Mouse (Mus musculus) cerebellum, postnatal 36 days (tissue): ENCODE data around the gene Tmem240.

Experiments
- DNase-seq, 2 experiments: peaks; one replicate each; pipeline ENCODE4 v3.0.0; 2021 to 2022; ENCODE audit warnings: mixed read lengths in 2 of 2

The Tmem240 gene

DNA sequence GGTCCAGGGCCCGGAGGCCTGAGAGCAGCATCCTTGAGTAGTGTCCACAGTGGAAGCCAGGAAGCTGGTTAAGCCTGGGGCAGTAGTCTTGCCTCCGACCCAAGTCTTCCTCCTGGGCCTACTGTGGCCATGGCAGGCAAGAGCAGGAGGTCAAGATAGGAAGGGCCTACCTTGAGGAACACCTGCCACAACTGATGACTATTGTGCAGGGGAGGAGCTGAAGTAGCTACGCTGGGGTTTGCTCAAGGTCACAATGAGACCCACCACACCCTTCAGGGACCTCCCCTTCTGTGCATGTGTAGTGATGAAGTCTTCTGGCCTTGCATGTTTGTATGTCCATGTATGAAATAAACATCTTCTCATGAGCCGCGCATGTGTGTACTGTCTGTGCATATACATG is 1.2 kb downstream of the Tmem240 start:
- no peak for DNase-seq

DNA sequence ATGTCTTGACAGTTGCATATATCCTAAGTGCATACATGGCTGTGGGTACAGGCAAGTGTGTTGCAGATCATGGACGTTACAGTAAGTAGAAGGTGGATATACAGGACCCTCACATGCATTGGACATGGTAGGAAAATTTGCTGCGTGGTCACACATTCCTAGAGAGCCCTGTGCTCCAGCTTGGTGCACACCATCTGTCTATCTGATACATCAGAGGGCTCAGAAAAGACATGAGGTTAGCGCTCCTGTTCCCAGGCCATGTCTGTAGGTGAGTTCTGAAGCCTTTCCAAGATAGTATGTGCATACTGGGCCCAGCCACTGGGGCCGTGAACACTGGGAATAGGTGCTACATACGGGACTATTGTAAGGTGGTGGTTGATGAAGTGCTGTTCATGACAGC is 1.8 kb downstream of the Tmem240 start:
- DNase-seq = peak in 1 of 2 experiments; percentile 28

DNA sequence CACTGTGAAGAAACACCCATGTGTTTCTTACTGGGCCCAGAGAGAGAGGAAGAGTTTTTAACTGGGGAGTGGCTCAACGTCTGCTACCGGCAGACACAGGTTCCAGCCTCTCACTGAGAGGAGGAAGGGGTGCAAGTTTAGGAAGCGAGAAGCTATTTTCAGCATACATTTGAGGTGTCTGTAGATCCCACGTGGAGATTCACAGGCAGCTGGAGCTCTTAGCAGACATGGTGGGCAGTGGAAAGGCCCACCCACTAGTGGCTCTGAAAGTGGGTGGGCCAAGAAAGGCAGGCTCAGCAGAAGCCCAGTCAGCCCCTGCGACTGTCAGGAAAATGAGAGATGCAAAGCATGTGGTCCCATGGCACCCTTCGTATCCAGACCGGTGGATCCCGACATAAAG is 3.7 kb downstream of the Tmem240 start:
- DNase-seq = no peak

DNA sequence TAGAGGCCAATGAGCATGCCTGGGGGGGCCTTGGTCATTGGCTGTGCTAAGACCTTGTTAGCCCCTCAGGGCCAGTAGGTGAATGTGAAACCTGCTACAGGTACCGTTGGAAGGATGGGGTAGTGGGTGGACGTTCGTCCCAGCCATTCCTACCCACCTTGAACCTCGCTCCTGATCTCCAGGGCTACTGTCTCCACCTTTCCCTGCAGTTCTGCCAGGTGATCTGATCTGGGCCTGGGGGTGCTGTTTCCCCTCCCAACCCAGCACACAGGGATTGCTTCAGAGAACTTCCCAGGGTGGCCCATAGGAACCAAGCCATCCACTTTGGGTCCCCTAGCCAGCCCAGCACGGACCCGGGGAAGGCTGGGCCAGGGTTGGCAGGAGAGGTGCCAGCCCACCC is 4.6 kb downstream of the Tmem240 start:
- peak in 1 of 2 experiments; percentile 22 for DNase-seq

DNA sequence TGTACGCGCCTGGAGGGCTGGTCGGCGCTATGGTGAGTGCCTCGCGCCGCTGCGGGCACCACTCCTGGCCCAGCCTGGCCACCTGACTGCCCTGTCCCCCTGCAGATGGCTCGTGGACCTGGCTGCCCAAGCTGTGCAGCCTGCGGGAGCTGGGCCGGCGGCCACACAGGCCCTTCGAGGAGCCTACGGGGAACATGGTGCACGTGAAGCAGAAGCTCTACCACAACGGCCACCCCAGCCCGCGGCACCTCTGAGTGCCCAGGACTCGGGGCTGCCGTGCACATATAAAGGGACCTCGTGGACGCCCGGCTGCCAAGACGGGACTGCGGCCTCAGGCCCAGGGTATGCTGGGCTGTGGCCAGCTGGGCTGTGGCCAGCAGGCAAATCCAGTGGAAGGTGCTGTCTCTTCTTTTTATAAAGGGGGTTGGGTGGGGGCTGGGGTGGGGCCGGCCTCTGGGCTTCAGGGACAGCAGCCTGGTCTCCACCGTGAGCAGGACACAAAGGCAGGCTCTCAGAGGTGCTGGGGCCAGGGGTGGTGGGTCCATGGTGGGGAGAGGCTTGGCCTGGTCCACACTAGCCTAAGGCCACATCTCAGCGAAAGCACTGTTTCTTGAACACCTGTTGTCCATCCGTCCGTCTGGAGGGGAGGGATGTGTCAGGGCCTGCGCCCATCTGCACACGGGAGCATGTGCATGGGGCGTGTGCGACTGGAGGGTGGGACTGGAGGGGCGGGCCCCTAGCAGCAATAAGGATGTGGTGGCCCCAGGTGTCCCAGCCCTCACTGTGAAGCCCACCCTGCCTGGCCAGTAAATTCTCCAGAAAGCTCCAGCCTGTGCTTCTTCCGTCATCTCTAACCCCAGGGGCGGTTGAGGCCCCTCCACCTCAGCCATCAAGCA is 5.4 kb downstream of the Tmem240 start:
- DNase-seq = peak; percentile 74 to 79

DNA sequence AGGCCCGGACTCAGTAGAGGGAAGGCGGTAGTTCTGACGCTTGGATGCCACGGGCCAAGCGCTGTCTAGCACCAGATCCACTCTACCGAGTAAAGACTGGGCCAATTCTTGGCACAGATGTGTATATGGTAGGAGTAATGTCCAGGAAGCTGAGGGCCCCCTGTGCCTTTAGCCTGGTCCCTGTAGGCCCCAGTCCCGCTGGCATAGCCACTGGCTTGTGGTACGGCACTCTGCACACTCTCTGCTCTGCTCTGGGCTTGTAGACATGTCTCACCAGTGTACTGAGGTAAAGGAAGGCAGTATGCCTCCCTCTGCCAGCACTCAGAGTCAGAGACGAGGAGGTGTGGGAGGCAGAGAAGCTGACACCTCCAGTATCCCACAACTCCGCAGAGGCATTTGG is 6.1 kb downstream of the Tmem240 start:
- DNase-seq = peak in 1 of 2 experiments; percentile 28

DNA sequence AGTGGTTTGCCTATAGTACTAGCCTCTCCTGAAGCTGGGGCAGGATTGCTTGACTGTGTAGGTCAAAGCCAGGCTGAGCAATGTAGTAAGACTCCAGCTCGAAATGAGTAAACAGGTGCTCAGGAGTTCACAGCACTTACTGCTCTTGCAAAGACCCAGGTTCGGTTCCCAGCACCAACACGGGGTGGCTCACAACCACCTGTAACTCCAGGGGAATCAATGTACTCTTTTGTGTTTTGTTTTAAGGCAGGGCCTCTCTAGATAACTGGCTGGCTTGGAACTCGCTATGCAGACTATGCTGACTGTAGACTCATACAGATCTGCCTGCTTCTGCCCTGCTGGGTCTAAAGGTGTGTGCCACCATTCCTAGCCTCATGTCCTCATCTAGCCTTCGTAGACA is 8.1 kb downstream of the Tmem240 start:
- DNase-seq = no peak

DNA sequence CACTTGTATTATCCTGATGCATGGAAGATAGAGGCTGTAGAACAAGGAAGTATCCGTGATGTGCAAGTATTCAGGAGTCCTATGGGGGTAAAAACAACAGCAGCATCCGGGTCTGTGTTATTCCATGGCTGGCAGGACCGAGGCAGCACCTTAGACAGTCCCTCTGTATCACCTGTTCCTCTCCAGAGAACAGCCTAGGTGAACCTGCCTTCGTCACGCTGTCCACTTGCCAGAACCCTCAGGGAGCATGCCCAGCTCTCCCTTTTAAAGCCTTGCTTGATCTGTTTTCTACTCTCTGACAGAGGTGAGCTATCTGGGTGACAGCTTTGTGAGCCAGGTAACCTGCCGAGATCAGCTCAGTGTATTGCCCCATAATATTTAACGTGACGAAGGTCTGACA is 9.9 kb downstream of the Tmem240 start:
- DNase-seq = peak; percentile 55 to 60

DNA sequence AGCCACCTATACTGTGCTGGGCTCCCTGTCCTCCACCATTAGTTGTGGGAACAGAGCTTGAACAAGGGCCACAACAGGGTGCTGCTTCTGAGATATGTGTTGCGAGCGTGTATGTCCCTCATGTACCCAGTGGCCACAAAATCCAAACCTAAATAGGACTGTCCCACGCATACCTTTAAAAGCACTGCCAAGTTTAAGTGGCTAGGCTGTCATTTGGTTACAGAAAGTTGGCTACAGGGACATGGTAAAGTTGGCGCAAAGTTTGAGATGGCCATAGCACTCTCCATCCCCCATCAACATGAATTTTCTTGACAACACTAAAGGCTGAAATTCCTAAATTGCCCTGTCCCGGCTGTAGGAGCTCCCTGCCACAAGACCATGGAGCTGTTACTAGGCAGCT is 10.5 kb downstream of the Tmem240 start:
- DNase-seq = no peak

DNA sequence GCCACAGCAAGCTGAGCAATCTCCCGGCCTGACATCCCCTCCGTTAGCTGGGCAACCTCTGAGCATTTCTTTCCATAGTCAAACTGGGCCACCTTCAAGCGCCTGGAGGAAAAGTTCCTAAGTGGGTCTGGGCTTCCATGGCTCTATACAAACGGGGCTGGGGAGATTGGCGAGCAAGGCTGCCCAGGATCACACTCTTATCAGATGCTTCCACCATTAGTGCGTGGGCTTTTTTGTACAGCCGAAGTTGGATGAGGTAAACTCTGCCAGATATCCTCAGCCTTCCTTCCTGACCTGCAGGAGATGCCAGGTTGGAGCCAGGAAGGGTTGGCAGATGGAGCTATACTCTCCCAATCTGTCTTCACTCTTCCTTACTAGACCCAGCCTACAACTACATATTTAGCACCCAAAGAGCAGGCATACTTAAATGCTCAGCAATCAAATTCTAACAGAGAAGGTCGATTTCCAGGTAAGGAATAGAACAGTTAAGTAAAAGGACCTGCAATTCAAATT is 11.5 kb downstream of the Tmem240 start:
- DNase-seq = peak; percentile 74 to 77

DNA sequence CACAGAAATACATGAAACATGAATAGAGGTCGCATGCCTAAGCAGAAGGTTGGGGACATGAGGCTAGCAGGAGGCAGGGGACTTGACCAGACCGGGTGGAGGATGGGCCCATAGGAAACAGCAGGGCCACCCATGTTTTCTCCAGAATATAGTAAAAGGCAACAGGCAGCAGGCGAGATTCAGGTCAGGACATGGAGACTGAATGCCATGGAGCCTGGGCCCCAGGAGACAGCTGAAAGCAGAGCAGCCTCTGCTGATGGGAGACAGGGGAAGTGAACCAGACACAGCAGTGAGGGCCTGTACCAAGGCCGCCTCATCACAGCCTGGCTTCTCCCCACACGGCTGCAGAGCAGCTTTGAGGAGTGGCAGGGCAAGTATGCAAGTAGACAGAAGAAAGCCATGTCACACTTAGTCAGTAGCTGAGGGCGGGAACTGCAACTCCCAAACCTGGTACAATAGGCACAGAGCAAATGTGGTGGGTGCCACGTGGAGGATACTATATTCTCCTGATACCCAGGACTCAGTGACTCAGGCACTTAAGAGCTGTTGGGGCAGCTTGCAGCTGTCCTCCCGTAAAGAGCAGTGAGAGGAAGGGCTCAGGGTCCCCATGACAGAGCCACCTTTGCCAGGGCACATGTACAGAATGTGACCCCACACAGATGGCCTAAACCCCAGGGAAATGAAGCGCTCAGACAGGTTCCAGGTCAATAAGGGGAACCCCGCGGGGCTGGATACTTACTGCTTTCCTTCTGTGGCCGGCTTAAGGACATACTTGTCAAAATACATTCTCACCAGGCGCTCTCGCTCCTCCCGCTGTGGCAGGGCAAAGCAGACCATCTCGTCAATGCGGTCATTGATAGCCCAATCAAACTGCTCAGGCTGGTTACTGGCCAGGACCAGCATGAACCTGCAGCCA is 12.2 kb downstream of the Tmem240 start:
- DNase-seq = peak; percentile 53 to 63

DNA sequence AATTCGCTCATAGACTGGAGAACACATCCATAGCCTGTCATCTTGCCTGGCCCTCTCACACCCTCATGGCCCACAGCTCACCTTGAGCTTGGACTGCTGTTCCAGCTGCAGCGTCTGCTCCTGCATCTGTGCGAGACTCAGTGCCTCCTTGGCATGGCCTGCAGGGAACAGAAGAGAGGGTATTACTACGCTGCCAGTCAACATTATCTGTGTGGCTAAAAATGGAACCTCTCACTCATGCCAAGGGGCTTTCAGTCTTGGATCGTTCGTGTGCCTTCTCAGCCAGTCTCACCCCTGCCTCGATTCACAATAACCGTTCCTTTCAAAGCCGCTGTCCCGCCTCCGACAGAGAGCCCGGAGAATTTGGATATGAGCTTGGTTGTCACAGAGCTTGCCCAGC is 22.4 kb downstream of the Tmem240 start:
- DNase-seq = no peak

DNA sequence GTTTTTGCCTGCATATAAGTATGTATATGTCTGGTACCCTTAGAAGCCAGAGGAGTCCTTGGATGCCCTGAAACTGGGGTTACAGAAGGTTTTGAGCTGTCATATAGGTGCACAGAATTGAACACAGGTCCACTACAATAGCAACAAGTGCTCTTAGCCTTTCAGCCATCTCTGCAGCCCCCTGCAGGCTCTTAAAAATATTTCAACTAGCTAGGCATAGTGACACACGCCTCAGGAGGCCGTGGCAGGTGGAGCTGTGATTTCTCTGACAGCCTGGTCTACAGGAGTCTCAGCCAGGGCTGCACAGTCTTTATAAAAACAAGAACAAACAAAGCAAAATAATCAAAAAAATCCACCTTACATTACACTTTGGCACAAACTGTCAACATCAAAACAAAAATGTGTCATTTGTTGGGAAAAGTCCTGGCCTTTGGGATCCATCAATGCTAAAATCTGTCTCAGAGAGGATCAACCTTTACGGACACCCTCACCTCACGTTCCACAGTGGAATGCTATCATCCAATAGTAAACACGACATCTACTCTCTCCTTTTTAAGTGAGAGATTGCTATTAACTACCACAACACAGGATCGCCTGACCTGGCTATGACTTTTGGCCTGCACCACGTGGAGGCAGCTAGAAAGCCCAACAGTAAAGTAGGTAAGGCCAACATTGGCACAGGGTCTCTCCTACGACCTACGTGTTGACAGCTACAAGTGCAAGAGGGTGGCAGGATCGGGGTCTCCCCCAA is 25.4 kb downstream of the Tmem240 start:
- peak; percentile 33 for DNase-seq

DNA sequence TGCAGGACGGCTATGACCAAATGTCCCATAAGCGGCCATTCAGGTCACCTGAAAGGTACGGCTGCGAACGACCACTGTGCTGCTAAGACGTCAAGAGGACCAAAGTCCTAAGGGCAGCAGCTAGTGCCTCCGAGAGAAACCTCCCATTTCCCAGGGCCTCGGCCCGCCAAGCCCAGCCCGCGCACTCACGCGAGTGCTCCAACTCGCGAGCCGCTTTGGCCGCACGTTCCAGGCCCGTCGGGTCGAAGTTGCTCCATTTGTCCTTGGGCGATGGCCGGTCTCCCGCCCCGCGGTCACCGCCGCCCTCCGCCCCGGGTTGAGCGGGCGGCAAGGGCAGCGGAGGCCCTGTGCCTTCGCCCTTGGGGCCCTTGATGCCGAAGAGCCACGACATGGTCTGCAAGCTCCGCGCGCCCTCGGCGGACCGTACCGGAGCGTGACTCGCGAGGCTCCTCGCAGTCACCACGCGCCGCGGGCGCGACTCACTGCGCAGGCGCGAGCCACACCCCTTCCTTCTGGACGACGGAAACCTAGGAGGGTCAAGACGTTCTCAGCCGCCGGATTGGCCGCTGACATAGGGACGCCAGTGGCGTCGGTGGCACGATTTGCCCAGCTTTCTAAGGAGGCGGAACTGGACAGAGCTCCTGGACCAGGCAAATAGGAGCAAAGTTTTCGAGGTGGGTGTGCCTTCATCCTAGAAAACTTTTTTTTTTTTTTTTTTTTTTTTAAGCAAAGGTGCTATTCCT is 26.2 kb downstream of the Tmem240 start, which contains the start of gene Atad3a:
Atad3a (minus strand) TSS at position 481 of the 743 bp plus-strand sequence.
- peak; percentile 97 to 99 for DNase-seq

DNA sequence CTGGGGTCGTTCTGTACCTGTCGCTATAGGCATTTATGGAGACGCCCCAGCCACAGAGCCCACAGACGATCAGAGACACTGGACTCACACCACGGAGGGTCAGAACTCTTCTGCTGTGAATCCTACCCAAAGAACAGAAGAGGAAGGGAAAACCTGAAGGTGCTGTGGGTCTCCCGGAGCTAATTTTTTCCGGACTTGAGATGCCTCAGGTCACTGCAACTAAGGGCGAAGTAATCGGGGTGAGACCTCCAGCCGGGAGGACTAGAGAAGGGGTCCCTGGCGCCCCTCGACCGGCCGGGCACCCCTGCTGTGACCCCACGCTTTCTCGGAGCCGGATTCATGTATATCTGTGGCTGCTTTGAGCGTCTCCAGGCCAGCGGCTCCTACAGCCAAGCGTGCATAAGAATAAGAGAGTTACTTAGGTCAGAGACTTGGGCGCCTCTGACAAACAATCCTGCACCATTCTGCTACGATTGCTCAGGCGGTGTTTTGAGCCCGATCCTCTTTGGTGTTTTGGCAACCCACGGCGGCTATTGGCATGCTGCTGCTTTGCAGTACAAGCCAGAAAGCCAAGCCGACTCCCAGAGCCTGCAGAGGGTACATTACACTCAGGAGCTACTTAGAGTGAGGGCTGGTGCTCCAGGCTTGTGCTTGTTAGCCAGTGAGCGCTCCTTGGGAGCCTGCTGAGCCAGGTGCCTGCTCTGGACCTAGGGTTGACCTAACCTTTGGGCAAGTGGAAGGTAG is 26.9 kb downstream of the Tmem240 start:
- no peak for DNase-seq

DNA sequence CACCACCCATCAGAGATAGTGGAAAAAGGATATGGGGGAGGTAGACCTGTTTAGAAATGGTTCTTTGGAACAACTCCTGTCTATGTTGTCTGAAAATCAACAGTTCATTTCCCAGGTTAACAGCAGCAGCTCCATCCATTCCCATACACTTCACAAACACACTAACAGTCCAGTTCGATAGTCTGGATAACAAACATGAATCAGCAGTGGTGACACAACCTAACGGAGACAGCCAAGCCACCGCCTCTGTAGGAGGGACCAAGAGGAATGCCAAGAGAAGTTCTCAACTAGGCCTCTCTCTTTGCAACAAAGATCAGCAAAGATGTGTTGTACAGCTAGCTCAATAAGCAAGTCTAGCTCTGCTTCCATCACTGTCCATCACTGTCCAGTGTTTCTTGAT is 27.8 kb downstream of the Tmem240 start:
- DNase-seq = no peak

DNA sequence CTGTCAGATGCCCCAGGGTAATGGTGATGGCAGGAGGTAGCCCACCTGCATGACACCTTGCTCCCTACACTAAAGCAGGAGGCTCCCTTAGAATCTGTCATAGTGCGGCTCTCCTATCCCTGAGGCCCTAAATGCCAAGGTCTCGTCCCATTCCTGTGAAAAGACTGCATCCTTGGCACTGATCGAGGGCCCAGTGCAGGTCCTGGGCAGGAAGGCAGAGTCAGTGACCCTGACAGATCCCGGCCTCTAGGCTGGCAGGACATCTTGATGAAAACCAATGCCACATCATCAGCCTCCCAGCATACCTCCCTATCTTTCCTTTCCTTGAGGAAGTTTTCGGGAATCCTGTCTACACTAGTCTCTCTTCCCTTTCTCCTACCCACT is 34.9 kb downstream of the Tmem240 start:
- no peak for DNase-seq

DNA sequence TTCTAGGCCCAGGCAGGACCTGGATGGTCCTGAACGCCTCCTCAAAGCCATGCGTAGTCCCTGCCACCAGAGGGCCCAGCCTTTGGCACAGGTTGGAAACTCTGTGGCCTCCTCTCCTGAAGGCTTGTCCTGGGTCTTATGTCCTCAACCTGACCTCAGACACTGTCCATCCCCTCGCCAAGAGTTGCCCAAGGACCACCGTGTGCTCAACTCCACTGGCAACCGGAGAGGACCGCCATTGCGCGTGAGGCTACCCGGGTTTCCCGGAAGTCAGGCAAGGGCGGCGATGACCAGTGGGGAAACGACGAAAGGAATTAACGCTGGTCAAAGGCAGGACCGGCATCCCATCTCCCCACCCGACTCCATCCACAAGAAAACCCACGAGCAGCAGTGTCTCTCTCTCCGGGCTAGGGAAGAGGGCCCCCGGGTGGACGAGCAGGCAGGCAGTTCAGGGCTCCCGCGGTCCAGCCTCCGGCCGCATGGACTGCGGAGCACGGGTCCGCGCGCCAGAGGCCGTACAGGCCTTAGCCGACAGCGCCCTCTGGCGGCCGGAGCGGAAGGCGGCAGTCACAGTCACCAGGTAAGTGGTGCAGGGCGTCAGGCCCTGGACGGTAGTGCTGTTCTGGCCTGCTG is 35.4 kb downstream of the Tmem240 start:
- peak; percentile 96 for DNase-seq

DNA sequence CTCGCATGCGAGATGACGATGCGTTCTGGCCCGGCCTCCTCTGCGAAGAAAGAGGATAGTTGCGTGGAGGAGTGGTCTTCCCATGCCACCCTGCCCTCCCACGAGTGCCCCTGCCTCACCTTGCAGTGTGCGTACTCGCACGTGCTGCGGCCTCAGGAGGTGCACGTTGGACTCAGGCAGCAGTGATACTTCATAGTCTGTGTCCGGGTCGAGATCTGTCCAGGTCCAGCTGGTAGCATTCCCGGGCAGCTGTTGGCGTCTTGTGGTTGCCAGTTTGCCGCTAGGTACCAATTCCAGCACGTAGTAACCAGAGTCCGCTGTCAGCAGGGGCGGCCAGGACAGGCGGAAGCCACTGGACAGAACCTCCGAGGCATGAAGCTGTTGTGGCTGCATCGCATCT is 36.0 kb downstream of the Tmem240 start:
- DNase-seq = no peak

DNA sequence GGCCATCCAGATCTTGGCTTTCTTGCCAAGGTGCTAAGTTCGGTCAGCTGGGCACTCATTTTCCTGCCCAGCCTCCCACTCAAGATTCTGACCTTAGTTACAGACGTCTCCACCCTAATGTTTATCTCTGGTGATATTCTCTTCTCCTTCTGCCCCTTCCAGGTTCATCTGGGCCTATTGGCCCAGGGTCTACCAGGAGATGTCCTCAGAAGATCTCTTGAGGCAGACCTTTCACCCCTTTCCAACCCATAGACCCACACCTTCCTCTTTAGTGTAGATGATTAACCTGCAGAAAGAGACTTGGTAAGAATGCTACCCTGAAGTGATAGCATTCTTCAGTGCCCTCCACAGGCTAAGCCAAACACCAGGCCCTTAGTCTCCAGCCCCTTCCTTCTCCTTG is 37.1 kb downstream of the Tmem240 start:
- DNase-seq = no peak

DNA sequence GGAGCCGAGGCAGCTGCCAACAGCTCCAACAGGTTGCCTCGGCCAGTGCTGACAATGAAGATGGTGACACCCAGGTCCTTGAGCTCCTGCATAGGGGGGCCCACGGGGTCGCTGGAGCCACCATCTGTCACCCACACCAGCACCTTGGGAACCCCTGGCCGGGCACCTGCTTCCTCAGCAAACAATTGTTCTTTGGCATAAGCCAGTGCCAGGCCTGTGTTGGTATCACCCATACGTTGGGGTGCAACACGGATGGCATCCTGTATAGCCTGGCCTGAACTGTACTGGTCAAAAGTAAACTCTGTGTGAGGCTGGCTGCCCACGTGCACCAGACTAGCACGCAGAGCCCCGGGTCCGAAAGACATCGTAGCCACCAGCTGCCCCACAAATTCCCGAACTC is 38.2 kb downstream of the Tmem240 start:
- peak in 1 of 2 experiments; percentile 9 for DNase-seq
